Mouse (Mus musculus) lung, embryonic 15.5 days (tissue): ENCODE results near the gene Cntn3. TPM values are rescaled to one million over a fixed set of nuclear protein-coding genes. Genes with fewer than 3 reads are reported as not detected.

Experiments
- ATAC-seq: fragments of 200-750 bp; cut with Nextera tagmentation; 2 replicates; pipeline ENCODE4 v1.8.0; 2017; ENCODE audit warnings: moderate number of reproducible peaks, borderline replicate concordance; ENCODE audit not compliant: low FRiP score, low TSS enrichment; ENCODE audit errors: extremely low read depth
- H3K27ac ChIP-seq: fragments of 300-500 bp; sonication (generic); 2 replicates; pipeline ENCODE4 v1.5.1; 2015; ENCODE audit warnings: moderate library complexity, mild to moderate bottlenecking, inconsistent platforms
- H3K27me3 ChIP-seq: fragments of 300-500 bp; sonication (generic); 2 replicates; pipeline ENCODE4 v1.6.1; 2015; ENCODE audit warnings: inconsistent platforms
- H3K36me3 ChIP-seq: fragments of 300-500 bp; sonication (generic); 2 replicates; pipeline ENCODE4 v1.6.1; 2015; ENCODE audit warnings: inconsistent platforms
- H3K4me1 ChIP-seq: fragments of 300-500 bp; sonication (generic); 2 replicates; pipeline ENCODE4 v1.6.1; 2015; ENCODE audit warnings: inconsistent platforms
- H3K4me2 ChIP-seq: fragments of 300-500 bp; sonication (generic); 2 replicates; pipeline ENCODE4 v1.6.1; 2015; ENCODE audit warnings: inconsistent platforms, mild to moderate bottlenecking, moderate library complexity
- H3K4me3 ChIP-seq: fragments of 300-500 bp; sonication (generic); 2 replicates; pipeline ENCODE4 v1.5.1; 2015; ENCODE audit warnings: mild to moderate bottlenecking, inconsistent platforms
- H3K9ac ChIP-seq: fragments of 300-500 bp; sonication (generic); 2 replicates; pipeline ENCODE4 v1.6.1; 2015; ENCODE audit warnings: inconsistent platforms
- H3K9me3 ChIP-seq: fragments of 300-500 bp; sonication (generic); 2 replicates; pipeline ENCODE4 v1.6.1; 2016; ENCODE audit warnings: inconsistent platforms
- WGBS: fragments of 180-500 bp; shearing (Covaris S2); methylation state at CpG from one replicate; pipeline ENCODE4 v1.1.7; 2015; 5-methylcytosine and 5-hydroxymethylcytosine counted together
- polyA plus RNA-seq: library from polyadenylated mRNA; unstranded; fragments of >200 nt; fragmentation: Nextera tagmentation; extraction: Ambion mirVana; gene quantifications from 2 replicates; pipeline ENCODE4 v1.2.1, GENCODE M21; 2015

Gene Cntn3
- polyA plus RNA-seq, 1 experiment from 2014 or later: 0.22 TPM

GRCm38 (mm10) chr6:102427549-102427948, 145.4 kb downstream of the Cntn3 start:
- H3K9ac ChIP-seq: no peak overlapping the region
- 60% methylated on average over 1 of the region's 1 CpGs for WGBS
- H3K4me3 ChIP-seq: no peak overlapping the region
- no peaks in the 10 kb centered on the region for H3K36me3 ChIP-seq
- H3K9me3 ChIP-seq: no peaks in the 10 kb centered on the region
- no peak for ATAC-seq
- H3K27me3 ChIP-seq: no peaks in the 10 kb centered on the region
- H3K4me2 ChIP-seq: no peak overlapping the region
- H3K4me1 ChIP-seq: no peaks in the 10 kb centered on the region
- H3K27ac ChIP-seq: no peak overlapping the region

GRCm38 (mm10) chr6:102421781-102422180, 151.1 kb downstream of the Cntn3 start:
- no peaks in the 10 kb centered on the region for H3K4me1 ChIP-seq
- WGBS: 78% methylated on average over 1 of the region's 1 CpGs
- no peaks in the 10 kb centered on the region for H3K27me3 ChIP-seq
- no peaks in the 10 kb centered on the region for H3K9me3 ChIP-seq
- no peak overlapping the region for H3K27ac ChIP-seq
- no peak overlapping the region for H3K4me3 ChIP-seq
- H3K4me2 ChIP-seq: no peak overlapping the region
- ATAC-seq: no peak
- H3K36me3 ChIP-seq: no peaks in the 10 kb centered on the region
- H3K9ac ChIP-seq: no peak overlapping the region

GRCm38 (mm10) chr6:102388590-102388989, 184.3 kb downstream of the Cntn3 start:
- no peak overlapping the region for H3K4me2 ChIP-seq
- no peaks in the 10 kb centered on the region for H3K4me1 ChIP-seq
- ATAC-seq: no peak
- no peaks in the 10 kb centered on the region for H3K36me3 ChIP-seq
- H3K27me3 ChIP-seq: no peaks in the 10 kb centered on the region
- no peak overlapping the region for H3K4me3 ChIP-seq
- WGBS: 89% methylated on average over 4 of the region's 4 CpGs
- no peaks in the 10 kb centered on the region for H3K9me3 ChIP-seq
- no peak overlapping the region for H3K9ac ChIP-seq
- H3K27ac ChIP-seq: no peak overlapping the region

GRCm38 (mm10) chr6:102372112-102372511, 200.8 kb downstream of the Cntn3 start:
- no peaks in the 10 kb centered on the region for H3K4me1 ChIP-seq
- H3K9ac ChIP-seq: no peak overlapping the region
- H3K27me3 ChIP-seq: no peaks in the 10 kb centered on the region
- H3K27ac ChIP-seq: no peak overlapping the region
- no peak overlapping the region for H3K4me2 ChIP-seq
- ATAC-seq: no peak
- 54% methylated on average over 1 of the region's 1 CpGs for WGBS
- no peaks in the 10 kb centered on the region for H3K36me3 ChIP-seq
- no peaks in the 10 kb centered on the region for H3K9me3 ChIP-seq
- no peak overlapping the region for H3K4me3 ChIP-seq

- Histone ChIP-seq H3K27ac (no peak overlapping the region), H3K9ac (no peak overlapping the region), H3K36me3 (no peaks in the 10 kb centered on the region), H3K4me3 (no peak overlapping the region), H3K27me3 (no peaks in the 10 kb centered on the region), H3K9me3 (no peaks in the 10 kb centered on the region), H3K4me1 (no peaks in the 10 kb centered on the region), H3K4me2 (no peak overlapping the region)
- ATAC-seq: no peak
These were observed 209.0 kb downstream of the Cntn3 start for GRCm38 (mm10) chr6:102363880-102364279.

- 86% methylated on average over 3 of the region's 3 CpGs for WGBS
- Histone ChIP-seq H3K27me3 (no peaks in the 10 kb centered on the region), H3K4me1 (no peaks in the 10 kb centered on the region), H3K27ac (no peak overlapping the region), H3K9ac (no peak overlapping the region), H3K4me3 (no peak overlapping the region), H3K4me2 (no peak overlapping the region), H3K9me3 (no peaks in the 10 kb centered on the region), H3K36me3 (no peaks in the 10 kb centered on the region)
- no peak for ATAC-seq
These were observed 209.5 kb downstream of the Cntn3 start for GRCm38 (mm10) chr6:102363291-102363832.

- Histone ChIP-seq H3K27me3 (no peaks in the 10 kb centered on the region), H3K27ac (no peak overlapping the region), H3K9ac (no peak overlapping the region), H3K4me1 (no peaks in the 10 kb centered on the region), H3K9me3 (no peaks in the 10 kb centered on the region), H3K36me3 (no peaks in the 10 kb centered on the region), H3K4me2 (no peak overlapping the region), H3K4me3 (no peak overlapping the region)
- no peak for ATAC-seq
- WGBS: 51% methylated on average over 3 of the region's 3 CpGs
These were observed 240.8 kb downstream of the Cntn3 start for GRCm38 (mm10) chr6:102332144-102332543.

- no peaks in the 10 kb centered on the region for H3K9me3 ChIP-seq
- ATAC-seq: no peak
- no peaks in the 10 kb centered on the region for H3K27me3 ChIP-seq
- H3K9ac ChIP-seq: no peak overlapping the region
- H3K4me1 ChIP-seq: no peaks in the 10 kb centered on the region
- no peak overlapping the region for H3K4me2 ChIP-seq
- 74% methylated on average over 2 of the region's 2 CpGs for WGBS
- H3K27ac ChIP-seq: no peak overlapping the region
- H3K36me3 ChIP-seq: no peaks in the 10 kb centered on the region
- H3K4me3 ChIP-seq: no peak overlapping the region
These were observed 246.2 kb downstream of the Cntn3 start for GRCm38 (mm10) chr6:102326711-102327110.

- Histone ChIP-seq H3K9me3 (no peaks in the 10 kb centered on the region), H3K4me2 (no peak overlapping the region), H3K4me1 (0 out of 2 replicates have a peak, but pooled peaks cover 2% of the 10 kb centered on the region), H3K4me3 (no peak overlapping the region), H3K9ac (no peak overlapping the region), H3K27ac (no peak overlapping the region), H3K27me3 (no peaks in the 10 kb centered on the region), H3K36me3 (no peaks in the 10 kb centered on the region)
- 51% methylated on average over 4 of the region's 4 CpGs for WGBS
- ATAC-seq: no peak
These were observed 250.2 kb downstream of the Cntn3 start for GRCm38 (mm10) chr6:102322614-102323284.

- H3K9me3 ChIP-seq: no peaks in the 10 kb centered on the region
- 0 out of 2 replicates have a peak, but pooled peaks cover 2% of the 10 kb centered on the region for H3K4me1 ChIP-seq
- no peaks in the 10 kb centered on the region for H3K36me3 ChIP-seq
- H3K27me3 ChIP-seq: no peaks in the 10 kb centered on the region
- H3K9ac ChIP-seq: no peak overlapping the region
- WGBS: 41% methylated on average over 3 of the region's 3 CpGs
- ATAC-seq: no peak
- no peak overlapping the region for H3K4me2 ChIP-seq
- no peak overlapping the region for H3K4me3 ChIP-seq
- no peak overlapping the region for H3K27ac ChIP-seq
These were observed 253.1 kb downstream of the Cntn3 start for GRCm38 (mm10) chr6:102319755-102320154.

GRCm38 (mm10) chr6:102282889-102283288, 290.0 kb downstream of the Cntn3 start:
- Histone ChIP-seq H3K4me3 (no peak overlapping the region), H3K4me2 (no peak overlapping the region), H3K9me3 (no peaks in the 10 kb centered on the region), H3K9ac (no peak overlapping the region), H3K27ac (no peak overlapping the region), H3K27me3 (no peaks in the 10 kb centered on the region), H3K36me3 (no peaks in the 10 kb centered on the region), H3K4me1 (no peaks in the 10 kb centered on the region)
- no peak for ATAC-seq
- WGBS: 58% methylated on average over 2 of the region's 2 CpGs

- 60% methylated on average over 1 of the region's 1 CpGs for WGBS
- H3K36me3 ChIP-seq: no peaks in the 10 kb centered on the region
- H3K9me3 ChIP-seq: no peaks in the 10 kb centered on the region
- H3K27me3 ChIP-seq: no peaks in the 10 kb centered on the region
- H3K9ac ChIP-seq: no peak overlapping the region
- ATAC-seq: no peak
- no peak overlapping the region for H3K4me3 ChIP-seq
- H3K4me2 ChIP-seq: no peak overlapping the region
- no peaks in the 10 kb centered on the region for H3K4me1 ChIP-seq
- no peak overlapping the region for H3K27ac ChIP-seq
These were observed 341.9 kb downstream of the Cntn3 start for GRCm38 (mm10) chr6:102231015-102231414.
